Mouse (Mus musculus): ENCODE data around the gene Eif5b.

DNA sequence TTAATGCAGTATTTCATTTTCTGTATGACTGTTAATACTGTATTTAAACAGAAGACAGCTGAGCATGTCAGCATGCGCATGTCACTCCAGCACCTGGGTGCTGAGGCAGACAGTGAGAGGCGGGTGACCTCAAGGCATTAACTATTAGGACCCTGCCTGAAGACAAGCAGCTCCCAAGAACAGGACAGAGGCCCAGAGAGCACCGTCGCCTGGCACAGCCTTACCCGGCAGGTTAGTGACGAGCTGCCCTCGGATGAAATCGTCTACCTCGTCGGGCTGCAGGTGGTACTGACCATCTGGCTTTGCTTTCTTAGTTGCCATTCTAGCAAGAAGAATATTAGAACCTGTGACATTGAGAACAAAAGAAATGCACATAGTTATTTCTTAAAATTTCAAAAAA lies 69.5 kb downstream of the Eif5b start:
- no peak for TF ChIP-seq CTCF (IDR thresholded peaks at IDR 0.05; ENCODE audit: control insufficient read depth, insufficient read depth, low read length)
- no peak for TF ChIP-seq POLR2A (IDR thresholded peaks at IDR 0.05; ENCODE audit: borderline replicate concordance, control insufficient read depth, low read depth, low read length)
